Mouse (Mus musculus) bone marrow, adult 2 months (tissue): ENCODE data around the gene Lnx2.

Source experiments
- CTCF ChIP-seq: fragments of 200-500 bp; IDR thresholded peaks from 2 replicates; pipeline ENCODE4 v1.5.1; 2011; ENCODE audit warnings: low read length, control low read depth; ENCODE audit not compliant: control insufficient read depth, insufficient read depth
- POLR2A ChIP-seq: fragments of 200-500 bp; IDR thresholded peaks from 2 replicates; pipeline ENCODE4 v1.6.1; 2011; ENCODE audit warnings: low read depth, mild to moderate bottlenecking, control low read depth, low read length, borderline replicate concordance; ENCODE audit not compliant: control insufficient read depth

- TF ChIP-seq CTCF: no peak
- TF ChIP-seq POLR2A: no peak
These were observed 82.9 kb downstream of the Lnx2 start for GRCm38 (mm10) chr5:146993509-146993908.
